Mouse (Mus musculus) mouse embryonic stem cell (cell line): Measurements from ENCODE around the gene Fbxl22.

Experiments used
- in situ Hi-C, 2 experiments: fragments of 300-500 bp; cut with MboI; formaldehyde crosslinking; loops; 1 replicate in 1 of 2; 3 replicates in 1 of 2; pipeline ENCODE4 v1.14.3; 2019 to 2020; ENCODE audit warnings: low sequenced_read_pairs in 2 of 2, low pct_unique_long_range_greater_than_20kb in 1 of 2, mixed read lengths in 1 of 2; ENCODE audit not compliant: unreplicated experiment in 1 of 2

The Fbxl22 gene

GRCm38 (mm10) chr9:66510351-66510841 lies 4.0 kb downstream of the Fbxl22 start:
- in situ Hi-C loops: no loop called here

- in situ Hi-C loops: no loop called here
Measured at GRCm38 (mm10) chr9:66508890-66509399, 5.4 kb downstream of the Fbxl22 start.

DNA sequence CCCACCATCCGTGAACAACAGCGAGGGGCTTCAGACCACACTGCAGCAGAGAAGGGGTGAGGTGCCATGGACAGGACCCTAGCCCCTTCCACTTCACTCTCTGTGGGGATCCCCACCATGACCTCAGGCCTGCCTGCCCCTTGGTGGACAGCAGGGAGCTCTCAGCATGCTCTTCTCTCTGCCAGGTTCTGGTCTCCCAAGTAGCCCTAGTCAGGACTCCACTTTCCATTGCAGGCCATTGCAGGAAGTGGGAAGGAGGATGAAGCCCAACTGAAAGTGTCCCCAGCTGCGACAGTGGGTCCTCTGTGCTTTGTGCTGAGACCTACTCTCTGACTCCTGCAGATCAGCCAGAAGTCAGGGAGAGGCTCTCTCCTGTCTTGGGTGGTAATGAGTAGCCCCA lies 6.7 kb downstream of the Fbxl22 start:
- in situ Hi-C loops: no loop called here

DNA sequence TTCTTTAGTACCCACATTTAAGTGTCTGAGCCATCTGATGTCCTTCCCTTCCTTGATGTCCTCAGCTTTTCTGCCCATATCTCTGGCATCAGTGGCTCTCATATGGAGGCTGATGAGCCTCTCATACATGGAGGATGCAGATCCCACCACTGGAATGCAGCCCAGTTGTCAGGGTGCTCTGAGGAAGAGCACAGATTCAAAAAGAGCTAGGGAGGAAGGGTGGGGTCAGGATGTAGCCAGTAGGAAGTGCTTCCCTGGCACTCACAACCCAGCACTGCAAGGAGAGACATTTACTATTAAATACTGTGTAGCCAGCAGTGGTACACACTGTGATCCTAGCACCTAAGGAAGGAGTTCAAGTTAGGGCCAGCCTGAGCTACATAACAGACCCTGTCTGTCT lies 8.0 kb downstream of the Fbxl22 start:
- in situ Hi-C loops: no loop called here

DNA sequence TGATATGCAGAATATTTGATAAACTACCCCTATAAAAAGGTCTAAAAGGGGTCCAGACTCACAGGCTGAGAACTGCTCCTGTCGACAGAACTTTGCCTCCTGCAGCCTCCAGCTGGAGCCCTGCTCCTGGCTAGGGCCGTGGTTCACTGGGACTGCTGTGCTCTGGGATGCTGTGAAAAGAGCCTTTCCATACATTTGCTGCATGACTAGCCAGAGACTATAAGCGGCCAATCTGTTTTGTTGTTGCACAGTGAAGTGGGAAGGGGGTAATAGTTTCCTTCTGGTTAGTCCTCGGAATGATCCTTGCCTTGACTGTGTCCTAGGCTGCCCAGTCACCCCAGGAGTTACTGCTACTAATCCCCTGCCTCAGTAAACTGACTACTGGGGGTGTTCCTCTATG lies 8.4 kb downstream of the Fbxl22 start:
- in situ Hi-C loops: no loop called here

- in situ Hi-C loops: no loop called here
Measured at GRCm38 (mm10) chr9:66505141-66505917, 9.1 kb downstream of the Fbxl22 start.

DNA sequence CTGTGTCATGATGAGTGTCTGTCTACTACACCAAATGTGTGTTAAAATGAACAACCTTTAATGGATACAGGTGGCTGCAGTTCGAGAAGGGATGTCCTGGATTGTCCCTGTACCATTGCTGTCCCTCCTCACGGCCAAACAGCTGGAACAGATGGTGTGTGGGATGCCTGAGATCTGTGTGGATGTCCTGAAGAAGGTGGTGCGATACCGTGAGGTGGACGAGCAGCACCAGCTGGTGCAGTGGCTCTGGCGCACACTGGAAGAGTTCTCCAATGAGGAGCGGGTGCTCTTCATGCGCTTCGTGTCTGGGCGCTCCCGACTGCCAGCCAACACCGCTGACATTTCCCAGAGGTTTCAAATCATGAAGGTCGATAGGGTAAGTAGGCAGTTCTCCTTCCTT lies 9.9 kb downstream of the Fbxl22 start:
- in situ Hi-C loops: no loop called here

DNA sequence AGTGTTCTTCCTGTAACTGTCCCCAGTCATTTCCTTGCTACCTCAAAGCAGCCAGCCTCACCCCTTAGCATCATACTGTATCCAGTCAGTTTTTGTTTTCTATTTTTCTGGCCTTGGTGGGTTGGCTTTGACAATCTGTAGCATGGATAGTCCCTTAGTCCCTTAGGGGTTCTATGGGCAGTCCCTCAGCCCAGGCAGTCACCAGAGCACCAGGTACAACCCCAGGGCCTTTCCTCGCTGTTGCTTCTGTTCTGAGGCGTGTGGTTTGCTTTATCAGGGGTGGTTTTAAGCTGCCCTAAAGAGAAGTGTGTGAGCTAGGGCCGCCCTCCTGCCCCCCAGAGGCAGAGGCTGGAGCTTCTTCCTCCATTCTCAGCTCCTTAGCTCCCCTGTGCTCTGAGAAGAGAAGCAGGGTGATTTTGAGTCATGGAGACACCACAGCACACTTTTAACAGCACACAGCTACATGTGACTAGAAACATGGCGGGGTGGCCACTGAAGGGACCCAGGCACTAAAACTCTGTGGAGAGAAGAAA lies 10.4 kb downstream of the Fbxl22 start:
- in situ Hi-C loops: no loop called here

DNA sequence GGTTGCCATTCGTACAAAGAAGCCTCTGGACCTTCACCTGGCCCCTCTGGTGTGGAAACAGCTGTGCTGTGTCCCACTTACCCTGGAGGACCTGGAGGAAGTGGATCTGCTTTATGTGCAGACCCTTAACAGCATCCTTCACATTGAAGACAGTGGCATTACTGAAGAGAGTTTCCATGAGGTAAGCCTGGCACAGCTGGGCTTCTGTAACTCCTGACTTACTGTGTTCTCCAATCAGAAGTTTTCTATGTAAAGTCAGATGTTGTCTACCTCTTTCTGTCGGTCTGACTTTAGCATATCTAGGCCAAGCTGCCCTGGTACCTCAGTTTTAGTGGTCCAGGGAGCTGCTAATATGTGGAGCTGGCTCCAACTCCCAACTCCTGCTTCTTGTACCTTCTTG lies 13.1 kb downstream of the Fbxl22 start:
- in situ Hi-C loops: no loop called here

DNA sequence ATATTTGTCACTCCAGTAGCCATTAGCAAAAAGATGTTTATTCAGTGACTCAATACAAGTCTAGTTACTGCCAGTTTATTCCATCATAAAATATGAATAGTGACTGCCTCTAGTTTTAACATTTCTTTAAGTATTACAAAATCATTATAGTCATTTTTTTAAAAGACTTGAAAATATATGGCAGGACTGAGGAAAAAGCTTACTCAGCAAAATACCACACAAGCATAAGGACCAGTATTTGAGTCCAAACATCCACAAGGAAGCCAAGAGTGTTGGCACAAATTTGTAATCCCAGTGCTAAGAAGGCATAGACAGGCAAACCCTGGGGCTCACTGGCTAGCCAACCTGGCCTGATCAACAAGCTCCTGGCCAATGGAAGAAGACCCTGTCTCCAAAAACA lies 20.4 kb downstream of the Fbxl22 start:
- in situ Hi-C loops: no loop called here

DNA sequence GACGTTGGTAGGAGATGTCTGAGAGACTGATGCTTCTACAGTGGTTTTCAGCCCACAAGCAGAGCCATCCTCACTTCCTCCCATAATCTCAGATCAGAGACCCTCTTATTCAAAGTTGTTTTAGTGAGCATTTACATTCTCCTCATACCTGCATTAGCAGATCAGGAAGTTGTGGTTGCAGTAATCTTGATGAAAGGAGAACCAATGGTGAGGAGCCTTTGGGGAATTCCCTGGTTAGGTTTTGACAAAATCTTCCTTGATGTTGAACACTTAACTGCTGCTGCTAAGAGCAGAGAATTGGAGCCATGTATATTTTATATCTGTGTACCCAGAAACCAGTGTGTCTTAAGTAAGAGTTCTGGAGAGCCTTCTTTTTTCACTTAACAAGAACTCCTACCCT lies 22.0 kb downstream of the Fbxl22 start:
- in situ Hi-C loops: no loop called here

DNA sequence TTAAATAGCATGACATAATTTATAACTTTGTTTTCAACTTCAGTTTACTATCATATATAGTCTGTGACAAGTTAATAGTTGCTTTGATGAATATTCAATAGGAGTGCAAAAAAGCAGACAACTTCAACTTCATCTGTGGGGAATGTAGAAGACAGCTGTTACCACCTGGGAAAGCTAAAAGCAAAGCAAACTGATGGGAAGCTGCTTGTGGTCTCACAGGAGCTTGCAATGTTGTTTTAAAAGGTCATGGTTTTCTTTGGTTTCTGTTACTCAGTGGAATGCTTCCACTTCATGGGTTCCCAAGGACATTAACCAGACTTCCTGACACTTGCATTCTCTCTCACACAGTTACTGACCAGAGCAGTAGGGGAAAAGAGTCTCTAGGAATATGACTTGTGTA lies 25.6 kb downstream of the Fbxl22 start:
- in situ Hi-C loops: no loop called here

DNA sequence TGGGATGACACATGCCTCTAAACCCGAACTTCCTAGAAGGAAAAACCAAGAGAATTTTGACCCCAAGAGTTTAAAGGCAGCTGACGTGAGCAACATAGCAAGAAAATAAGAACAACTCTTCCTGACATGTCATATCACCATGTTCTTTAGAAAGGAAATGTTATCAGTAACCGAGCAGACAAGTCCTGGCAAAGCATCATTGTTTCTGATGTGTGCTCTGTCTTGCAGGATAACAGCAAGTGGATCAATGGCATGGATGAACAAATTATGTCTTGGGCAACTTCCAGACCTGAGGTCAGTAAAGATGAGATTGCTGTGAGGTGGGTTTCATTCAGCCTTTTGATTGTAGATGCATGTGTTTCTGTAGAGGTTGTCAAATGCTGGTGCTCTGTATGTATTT lies 31.0 kb downstream of the Fbxl22 start:
- in situ Hi-C loops: no loop called here

GRCm38 (mm10) chr9:66477785-66478184 lies 36.6 kb downstream of the Fbxl22 start:
- in situ Hi-C loops: no loop called here

- in situ Hi-C loops: no loop called here
Measured at GRCm38 (mm10) chr9:66465087-66465486, 49.3 kb downstream of the Fbxl22 start.
